Mouse (Mus musculus) kidney, adult 11 months (tissue): ENCODE measurements around the gene Wdr93.
A peak's percentile ranks its signal among the peaks of the same experiment; 100 is the strongest.
"Not testable (repeated sequence)": the region's sequence is repeated elsewhere in the genome, so short reads cannot be mapped to it uniquely, and the experiment has no call there.

Source experiments
- DNase-seq: peaks from one replicate; pipeline ENCODE4 v3.0.0; 2022

Wdr93 gene

DNA sequence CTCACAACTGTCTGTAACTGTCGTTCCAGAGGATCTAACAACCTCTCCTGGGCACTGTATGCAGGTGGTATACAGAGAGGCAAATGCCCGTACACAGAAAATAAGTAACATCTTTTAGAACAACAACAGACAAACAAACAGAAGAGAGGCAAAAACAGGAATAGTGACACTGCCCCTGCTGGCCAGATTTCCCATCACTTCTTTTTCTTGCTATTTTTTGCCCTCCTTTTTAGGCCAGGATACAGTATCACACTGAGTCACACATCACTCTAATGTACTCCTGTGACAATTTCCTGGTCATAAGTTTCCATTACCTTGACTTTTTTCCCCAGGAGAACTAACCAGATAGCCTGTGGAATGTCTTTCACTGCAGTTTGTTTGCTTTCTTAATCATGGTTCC is 13.4 kb downstream of the Wdr93 start:
- DNase-seq = no peak

DNA sequence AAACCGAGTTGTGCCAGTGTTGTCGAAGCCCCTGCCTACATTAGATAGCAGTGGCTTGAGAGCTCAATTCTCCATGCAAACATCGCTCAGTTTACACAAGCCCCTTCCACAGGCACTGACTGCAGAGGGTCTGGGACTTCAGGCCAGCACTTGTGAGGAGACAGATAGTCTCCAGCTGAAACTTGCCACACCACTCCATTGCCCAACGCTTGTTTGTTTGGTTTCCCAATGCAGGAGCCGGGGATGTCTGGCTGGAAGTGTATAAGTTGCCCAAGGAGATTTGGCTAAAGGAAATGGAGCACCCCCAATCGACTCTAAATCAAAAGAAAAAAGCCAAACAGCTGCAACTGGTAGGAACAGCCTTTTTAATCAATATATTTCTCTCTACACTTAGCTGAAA is 15.2 kb downstream of the Wdr93 start:
- DNase-seq = no peak

DNA sequence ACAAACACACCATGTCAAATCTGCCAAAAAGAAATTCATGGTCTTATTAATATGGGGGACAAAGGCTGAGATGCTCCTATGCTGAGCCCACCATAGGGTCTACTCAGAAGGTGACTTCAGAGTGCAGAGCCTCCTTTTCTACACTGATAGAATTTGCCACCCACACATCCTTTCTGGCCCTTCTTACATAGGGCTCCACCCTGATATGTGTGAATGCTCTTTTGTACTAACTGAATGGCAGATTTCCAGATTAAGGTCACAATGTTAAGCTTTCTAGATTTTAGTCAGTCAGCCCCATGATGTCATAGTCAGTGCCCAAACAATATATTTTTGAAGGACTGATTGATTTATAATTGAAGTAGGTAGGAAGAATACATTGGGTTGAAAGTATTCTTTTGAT is 16.8 kb downstream of the Wdr93 start:
- DNase-seq = no peak

GRCm38 (mm10) chr7:79761124-79761876 is 18.3 kb downstream of the Wdr93 start:
- no peak for DNase-seq

- no peak for DNase-seq
These were observed 19.1 kb downstream of the Wdr93 start for GRCm38 (mm10) chr7:79762106-79762505.

DNA sequence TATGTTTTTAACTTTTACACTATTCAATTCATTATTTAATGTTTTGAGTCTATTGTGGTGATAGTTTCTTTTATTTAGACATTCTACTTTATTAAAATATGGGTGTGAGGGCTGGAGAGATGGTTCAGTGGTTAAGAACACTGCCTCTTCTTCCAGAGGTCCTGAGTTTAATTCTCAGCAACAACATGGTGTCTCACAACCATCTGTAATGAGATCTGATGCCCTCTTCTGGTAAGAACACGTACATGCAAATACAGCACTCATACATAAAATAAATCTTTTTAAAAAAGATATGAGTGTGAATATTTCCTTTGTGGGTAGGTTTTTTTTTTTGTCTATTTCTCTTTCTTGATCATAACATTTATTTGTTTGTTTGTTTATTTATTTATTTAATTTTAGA is 23.0 kb downstream of the Wdr93 start:
- no peak for DNase-seq

DNA sequence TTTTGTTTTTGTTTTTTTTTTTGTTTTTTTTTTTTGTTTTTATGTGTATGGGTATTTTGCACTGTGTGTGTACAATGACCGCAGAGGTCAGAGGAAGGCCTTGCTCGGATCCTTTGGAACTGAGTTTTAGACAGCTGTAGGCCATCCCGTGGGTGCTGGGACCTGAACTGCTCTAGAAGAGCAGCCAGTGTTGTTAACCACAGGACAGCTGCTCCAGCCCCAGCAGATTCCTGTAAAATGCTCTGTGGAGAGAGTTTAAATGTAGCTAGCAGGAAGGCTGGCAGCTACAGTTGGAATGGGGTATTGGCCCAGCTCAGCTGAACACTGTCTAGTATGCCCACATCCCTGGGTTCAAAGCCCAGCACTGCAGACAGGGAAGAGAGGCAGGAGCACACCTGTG is 26.7 kb downstream of the Wdr93 start:
- no peak for DNase-seq

- no peak for DNase-seq
These were observed 28.9 kb downstream of the Wdr93 start for GRCm38 (mm10) chr7:79771561-79772512.

DNA sequence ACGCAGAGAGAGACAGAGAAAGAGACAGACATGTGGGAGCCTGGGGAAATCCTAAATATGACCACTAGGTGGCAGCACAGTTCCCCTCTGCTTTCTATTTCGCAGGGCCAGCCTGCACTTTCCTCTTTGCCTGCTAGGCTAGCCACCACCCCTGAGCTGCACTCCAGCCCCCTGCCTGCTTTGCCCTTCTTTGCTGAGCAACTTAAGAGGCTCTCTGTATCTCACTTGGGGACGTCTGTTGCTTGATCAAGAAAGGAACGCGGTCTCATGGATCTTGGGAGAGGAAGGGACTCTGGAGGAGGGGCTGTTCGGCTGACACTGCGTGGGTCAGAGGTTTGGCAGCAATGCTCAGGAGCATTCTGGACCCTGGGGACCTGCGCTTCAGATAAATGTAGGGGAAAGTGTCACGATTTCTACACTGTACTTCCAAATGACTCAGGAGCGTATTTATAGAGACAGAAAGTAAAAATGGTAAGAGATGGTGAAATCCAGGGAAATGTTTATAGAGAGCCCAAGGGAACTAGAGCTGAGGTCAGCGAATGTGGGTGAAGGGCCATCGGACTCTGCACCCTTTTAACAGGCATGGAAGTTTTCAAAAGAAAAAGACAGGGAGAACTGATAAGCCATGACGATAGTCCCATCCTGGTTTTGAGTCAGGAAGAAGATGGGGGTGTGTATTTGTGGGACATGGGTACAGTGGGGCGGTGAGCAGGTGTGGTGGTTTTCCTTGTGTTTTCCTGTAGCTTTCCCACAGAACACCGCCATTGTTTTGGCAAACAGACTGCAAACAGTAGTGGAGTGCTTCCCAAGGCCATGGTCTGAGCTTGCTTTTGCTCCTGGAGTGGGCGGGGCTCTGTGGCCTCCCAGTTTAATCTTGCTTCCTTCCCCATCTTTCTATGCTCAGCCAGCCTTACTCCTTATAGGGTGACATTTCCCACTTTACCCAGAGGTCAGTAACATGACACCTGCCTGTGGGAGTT is 38.0 kb downstream of the Wdr93 start:
- DNase-seq = peak; percentile 67

- peak; percentile 40 for DNase-seq
These were observed 39.0 kb downstream of the Wdr93 start for GRCm38 (mm10) chr7:79781826-79782515.

GRCm38 (mm10) chr7:79782516-79782855 is 39.5 kb downstream of the Wdr93 start:
- no peak for DNase-seq

- DNase-seq = peak; percentile 51
These were observed 43.3 kb downstream of the Wdr93 start for GRCm38 (mm10) chr7:79786295-79786694.

GRCm38 (mm10) chr7:79789812-79790211 is 46.8 kb downstream of the Wdr93 start:
- not testable (repeated sequence) for DNase-seq

- DNase-seq = no peak
These were observed 49.9 kb downstream of the Wdr93 start for GRCm38 (mm10) chr7:79792635-79793421.

DNA sequence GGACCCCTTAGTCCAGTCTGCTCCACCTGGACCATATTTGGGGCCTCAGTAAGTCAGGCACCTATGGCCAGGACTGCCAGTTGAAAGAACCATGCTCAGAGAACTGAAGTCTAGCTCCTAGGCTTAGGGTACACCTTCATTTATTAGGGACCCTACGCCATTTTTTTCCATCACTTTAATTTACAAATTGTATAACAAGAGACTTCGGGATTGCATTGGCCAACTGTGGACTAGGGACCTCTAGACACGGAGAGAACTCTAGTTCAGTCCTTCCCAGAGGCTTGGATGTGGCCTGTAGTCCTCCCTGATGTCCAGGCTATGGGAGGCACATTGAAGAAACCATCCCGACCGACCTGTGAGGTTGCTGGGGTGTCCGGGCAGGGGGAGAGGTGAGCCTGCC is 50.7 kb downstream of the Wdr93 start, which contains the start of gene Mesp1:
Mesp1 (minus strand) TSS at position 101 of the 400 bp plus-strand sequence.
- DNase-seq = no peak

DNA sequence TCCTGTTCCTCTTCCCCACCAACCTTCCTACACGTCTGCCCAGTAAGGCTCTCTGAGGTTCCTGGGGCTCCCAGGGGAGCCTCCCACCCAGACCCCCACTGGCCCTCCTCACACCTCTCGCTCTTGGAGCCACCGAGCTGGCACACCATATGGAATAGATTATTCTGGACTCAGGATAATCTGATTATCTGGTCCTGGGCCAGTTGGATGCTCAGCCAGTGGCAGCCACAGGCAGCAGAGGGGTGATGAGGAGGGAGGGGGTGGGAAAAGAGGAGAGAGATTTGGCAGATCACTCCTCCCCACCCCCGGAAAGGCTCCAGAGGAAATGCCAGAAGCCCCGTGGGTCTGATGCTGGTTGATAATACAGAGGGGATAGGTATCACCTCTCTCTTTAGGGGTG is 55.6 kb downstream of the Wdr93 start:
- no peak for DNase-seq

- peak; percentile 64 for DNase-seq
These were observed 56.1 kb downstream of the Wdr93 start for GRCm38 (mm10) chr7:79799048-79799447.

DNA sequence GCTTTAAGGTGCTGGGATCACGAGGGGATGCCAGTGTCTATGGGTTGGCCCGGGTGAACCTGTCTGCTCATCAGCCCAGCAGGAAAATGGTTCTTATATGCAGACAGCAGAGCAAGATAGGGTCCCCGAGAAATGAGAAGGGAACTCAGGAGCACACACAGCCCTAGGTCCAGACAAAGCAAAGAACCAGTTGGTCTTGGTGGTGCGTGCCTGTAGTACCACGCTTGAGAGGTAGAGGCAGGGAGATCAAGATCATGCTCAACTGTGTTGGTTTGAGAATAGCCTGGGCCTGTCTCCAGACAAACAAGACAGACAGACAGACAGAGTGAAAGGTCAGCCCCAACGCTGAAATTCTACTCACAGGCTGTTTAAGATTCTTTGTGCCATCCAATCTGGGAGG is 56.5 kb downstream of the Wdr93 start:
- no peak for DNase-seq

DNA sequence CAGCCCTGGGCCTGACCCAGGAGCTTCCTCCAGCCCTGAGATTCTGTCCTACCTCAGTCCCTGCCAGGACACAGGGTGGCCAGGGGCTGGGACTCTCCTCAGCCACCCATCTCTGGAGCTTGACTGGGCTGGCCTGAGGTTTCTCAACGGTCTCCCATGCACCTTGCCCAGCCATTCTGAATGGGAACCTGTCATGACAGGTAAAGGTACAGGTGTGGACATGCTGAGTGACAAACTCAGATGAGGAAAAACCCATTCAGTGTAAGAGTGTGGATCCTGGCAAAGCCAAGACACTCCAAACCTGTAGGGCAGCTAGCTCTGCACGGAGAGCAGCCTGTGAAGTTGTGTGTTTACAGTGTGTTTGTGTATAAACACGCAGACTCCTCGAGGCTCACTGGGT is 57.4 kb downstream of the Wdr93 start:
- no peak for DNase-seq

DNA sequence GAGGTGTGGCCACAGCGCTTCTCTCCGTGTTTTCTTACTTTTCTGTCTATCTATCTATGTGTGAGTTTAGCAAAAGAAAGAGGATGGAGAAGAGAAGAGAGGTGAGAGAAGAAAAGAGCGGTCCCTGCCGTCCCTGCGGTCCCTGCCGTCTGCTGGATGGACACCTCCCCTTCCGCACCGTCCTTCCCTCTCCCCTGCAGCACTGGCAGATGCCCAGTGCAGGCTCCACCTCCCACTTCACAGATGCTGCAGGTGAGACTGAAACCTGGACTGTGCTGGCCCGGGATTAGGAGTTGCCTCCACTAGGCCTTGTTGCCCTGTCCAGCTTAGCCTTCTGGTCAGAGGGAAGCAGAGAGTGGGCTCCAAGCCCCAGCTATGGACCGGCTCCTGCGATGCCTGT is 58.4 kb downstream of the Wdr93 start:
- no peak for DNase-seq

GRCm38 (mm10) chr7:79802037-79802436 is 59.1 kb downstream of the Wdr93 start:
- no peak for DNase-seq
